Mouse (Mus musculus): ENCODE data around the gene Fbxw26.
"Not testable (repeated sequence)": the region's sequence is repeated elsewhere in the genome, so short reads cannot be mapped to it uniquely, and the experiment has no call there.

Gene Fbxw26

GRCm38 (mm10) chr9:109745989-109746388 lies at the start of gene Fbxw26:
TSS of gene Fbxw26 (minus strand) at chr9:109746089.
- not testable (repeated sequence) for DNase-seq (ENCODE audit: low spot score)

GRCm38 (mm10) chr9:109795221-109795620 lies 49.3 kb upstream of the Fbxw26 start:
- no peak for DNase-seq (ENCODE audit: low spot score)

- not testable (repeated sequence) for DNase-seq (ENCODE audit: low spot score)
Measured at GRCm38 (mm10) chr9:109790570-109790969, 44.7 kb upstream of the Fbxw26 start, which contains the start of gene Fbxw27. TSS of gene Fbxw27 (minus strand) at chr9:109790670.

- DNase-seq (ENCODE audit: low spot score), result not testable (repeated sequence)
Measured at GRCm38 (mm10) chr9:109766841-109767240, 21.0 kb upstream of the Fbxw26 start.

GRCm38 (mm10) chr9:109702600-109702999 lies 43.3 kb downstream of the Fbxw26 start, which contains the start of gene Fbxw18:
TSS of gene Fbxw18 (minus strand) at chr9:109702700.
- DNase-seq (ENCODE audit: low spot score), result not testable (repeated sequence)

- no peak for DNase-seq (ENCODE audit: low spot score)
Measured at GRCm38 (mm10) chr9:109685299-109685698, 60.6 kb downstream of the Fbxw26 start.

Data from spleen, adult 12 weeks (tissue).